Mouse (Mus musculus) c-Kit-positive CD71-positive TER-119-negative erythroid progenitor cells, embryonic 14.5 days (primary cell): ENCODE results near the gene Cd180.
A peak's percentile ranks its signal among the peaks of the same experiment; 100 is the strongest.
"Not testable (repeated sequence)": the region's sequence is repeated elsewhere in the genome, so short reads cannot be mapped to it uniquely, and the experiment has no call there.

Experiments
- DNase-seq: peaks from one replicate; pipeline ENCODE4 v3.0.0-alpha.2; 2013; ENCODE audit warnings: low read depth

Gene Cd180

DNA sequence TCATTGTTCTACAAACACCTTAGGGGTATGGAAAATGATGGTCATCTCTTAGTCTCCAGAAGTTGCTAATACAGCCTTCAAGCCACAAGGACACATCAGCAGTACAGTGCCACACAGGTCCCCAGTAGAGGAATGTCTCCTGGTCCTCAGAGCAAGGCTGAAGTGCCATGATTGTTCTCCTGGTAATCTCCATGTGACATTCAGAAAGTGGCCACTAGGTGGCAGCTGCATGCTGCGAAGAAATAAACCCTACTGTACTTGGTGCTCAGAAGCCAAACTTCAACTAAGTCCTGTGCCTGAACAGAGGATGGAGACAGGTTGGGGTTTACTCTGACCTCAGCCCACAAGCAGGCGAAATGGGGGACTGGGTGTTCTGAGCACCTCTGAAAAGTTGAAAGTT is 14.9 kb upstream of the Cd180 start:
- peak; percentile 65 for DNase-seq

DNA sequence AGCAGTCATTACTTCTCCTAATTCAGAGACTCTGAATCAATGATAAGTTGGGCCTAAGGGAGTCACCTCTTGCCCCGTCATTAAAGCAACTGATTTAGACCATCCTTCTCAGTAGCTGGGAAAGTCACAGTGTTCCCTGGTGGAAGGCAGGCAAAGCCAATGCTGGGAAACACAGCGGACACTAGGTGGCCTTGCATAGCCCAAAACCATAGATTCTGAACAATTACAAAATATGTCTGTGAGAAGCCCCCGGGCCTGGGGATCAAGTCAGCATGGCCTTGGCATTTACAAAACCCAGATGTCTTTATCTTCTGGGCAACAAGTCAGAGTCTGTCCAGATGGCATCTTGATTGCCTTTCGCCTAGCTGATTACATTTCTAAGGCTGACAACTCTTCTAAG is 8.5 kb upstream of the Cd180 start:
- no peak for DNase-seq

DNA sequence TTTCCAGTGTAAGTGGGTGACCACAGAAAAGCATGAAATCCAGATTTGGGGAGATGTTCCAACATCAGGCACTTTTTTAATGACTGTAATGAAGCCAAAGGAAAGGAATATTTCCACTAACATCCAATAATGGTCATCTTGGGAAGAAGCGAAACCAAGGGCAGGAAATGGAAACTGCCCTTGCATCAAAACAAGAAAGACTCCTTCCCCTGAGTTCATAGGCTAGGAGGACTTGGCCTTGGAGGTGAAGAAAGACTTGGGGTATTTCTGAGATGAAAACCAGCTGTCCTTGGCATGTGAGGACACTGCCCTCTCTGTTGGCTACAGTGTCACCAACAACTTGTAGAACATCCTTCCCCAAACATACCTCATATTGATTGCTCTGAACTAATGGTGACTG is 5.2 kb upstream of the Cd180 start:
- no peak for DNase-seq

DNA sequence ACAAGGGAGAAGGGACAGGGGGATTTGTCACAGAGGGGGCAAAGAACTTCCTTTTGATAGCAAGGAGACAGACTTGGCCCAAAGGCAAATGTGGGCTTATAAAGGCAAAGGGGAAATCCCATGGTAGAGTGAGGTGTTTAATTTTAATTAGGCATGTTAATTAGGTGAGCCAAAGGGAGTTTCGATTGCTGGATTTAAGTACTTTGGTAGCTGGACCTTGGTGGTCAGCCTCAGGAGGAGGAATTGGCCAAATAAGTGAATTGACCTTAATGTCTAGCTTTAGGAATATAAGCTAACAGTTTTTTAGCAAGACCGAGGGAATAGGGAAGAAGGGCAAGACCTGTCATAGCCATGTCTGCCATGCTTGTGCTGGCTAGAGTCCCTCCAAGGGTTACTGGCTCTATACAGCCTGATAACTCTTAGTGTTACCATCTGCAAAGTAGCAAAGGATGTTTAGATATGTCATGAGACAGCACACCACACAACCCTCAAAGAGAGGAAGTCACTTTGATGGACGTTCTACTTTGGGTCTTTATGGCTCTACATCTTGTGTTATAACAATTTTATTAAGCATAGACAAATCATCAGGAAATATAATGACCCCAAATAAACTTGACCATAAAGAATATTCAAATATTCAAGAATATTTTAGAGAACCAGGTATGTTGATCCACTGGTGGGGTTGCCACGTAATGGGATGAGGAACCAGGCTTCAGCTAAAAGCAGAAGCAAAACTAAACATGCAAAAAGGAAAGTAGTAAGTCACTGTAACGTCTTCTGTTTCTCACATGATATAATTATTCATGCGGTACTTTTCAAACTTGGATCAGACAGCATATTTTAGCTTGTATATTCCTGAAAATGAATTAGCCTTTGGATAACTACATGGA is 3.9 kb upstream of the Cd180 start:
- DNase-seq: no peak

DNA sequence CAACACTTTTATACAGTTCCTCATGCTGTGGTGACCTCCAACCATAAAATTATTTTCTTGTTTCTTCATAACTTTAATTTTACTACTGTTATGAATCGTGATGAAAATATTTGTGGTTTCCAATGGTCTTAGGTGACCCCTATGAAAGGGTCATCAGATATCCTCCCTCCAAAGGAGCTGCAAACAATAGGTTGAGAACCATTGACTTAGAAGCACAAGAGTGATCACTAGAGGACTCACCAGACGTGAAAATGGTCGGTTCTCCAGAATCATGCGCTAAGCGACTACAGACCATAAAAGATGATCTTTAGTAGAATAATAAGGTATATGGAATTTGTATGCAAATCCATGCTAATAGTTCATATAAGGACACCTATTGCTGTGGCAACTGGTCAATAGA is 3.2 kb upstream of the Cd180 start:
- DNase-seq: no peak

DNA sequence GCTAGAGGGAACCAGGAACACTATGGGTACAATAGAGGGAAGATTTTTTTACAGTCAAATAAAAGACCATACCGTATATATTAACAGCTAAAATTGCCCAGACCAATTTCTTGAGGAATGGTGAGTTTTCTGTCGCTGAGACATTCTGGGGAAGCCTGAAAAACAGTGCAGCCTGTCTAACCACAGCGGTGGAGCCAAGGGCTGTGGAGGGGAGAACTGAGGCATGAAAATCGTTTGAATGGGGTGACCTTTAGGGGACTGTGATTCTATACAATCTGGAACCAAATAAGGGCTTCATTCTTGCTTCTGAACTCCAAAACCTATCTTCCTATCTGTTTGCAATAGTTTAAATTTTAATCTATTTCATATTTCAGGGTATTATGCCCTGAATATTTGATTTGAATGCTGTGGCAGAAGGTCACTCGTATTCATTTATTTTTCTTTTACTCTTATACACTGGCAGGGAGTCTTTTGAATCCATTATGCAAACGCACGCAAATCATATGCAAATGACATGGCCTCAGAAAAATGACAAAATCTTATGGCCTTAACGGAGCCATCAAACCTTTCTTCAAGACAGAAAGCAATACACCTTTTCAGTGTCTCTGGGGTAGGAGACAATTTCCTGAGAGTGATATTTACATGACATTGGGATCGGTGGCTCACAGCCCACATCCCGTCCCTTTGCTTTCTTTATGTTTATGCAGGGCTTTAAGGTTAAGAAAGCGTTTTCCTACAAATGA is 1.8 kb upstream of the Cd180 start:
- no peak for DNase-seq

DNA sequence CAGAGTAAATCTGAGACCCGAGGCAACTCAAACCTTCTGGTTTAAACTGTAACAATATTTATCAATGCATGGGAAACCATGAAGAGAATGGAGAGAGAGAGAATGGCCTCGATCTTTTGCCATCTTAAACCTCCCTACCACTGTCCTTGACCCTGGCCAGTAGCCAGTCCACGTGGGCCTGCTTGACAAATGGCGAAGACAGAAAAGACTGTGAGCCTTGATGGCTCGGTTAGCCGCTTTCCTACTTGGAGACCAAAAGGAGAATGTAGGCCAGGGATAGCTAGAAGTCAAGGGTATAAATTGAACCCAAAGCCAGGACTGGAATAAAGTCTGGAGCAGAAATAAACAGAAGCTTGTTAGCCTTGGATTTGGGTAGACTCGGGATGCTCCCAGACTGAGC is 796 bp downstream of the Cd180 start:
- DNase-seq: no peak

DNA sequence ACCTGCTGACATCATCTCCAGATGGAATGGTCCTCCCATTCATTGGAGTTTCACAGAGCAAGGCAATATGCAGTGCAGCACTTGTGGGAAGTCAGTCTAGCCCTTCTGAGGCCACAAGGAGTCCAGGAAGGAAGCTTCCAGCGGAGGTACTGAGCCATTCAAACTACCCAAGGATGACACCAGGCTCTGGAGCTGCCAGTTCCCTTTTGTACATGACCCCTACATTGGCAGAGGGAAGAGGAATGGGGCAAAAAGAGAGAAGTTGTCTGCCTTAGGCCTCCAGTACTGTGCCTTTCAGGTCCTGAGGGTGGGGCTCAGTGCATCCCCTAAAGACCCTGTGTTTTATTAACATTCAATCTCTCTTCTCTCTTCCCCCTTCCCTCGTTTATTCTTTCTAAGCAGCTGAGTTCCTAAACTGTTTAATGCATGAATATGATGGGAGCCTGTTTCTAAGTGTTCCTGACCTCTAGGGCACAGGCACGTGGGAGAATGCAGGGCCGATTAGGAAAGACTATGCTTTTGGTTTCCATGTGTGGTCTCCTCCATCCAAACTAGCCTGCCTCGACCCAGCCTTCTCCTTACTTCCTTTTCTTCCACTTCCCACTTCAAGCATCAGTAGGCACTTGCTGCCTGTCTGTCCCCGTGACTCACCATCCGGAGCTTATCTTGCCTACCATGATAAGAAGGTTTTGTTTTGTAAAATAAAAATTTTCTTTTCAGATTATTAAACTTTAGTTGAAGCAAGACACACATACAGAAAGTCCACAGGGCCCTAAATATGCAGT is 2.0 kb downstream of the Cd180 start:
- no peak for DNase-seq

DNA sequence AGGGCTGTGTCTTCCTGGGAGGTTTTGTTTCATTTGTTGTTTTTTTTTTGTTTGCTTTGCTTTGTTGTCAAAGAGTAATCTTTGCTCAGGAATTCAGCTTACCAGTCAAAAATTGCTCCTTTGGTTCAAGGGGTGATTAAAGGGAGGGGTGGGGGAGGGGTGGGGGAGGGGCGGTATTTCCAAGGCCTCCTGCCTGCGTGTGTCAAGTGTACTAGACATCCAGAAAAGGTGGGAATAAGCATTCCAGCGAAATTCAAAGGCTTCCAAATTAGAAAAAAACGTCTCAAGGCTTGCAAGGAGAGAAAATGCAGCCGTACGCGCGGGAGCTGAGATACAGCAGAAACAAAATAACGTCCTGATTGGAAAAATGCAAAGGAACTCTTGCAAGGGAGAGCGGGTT is 5.0 kb downstream of the Cd180 start:
- DNase-seq: no peak

DNA sequence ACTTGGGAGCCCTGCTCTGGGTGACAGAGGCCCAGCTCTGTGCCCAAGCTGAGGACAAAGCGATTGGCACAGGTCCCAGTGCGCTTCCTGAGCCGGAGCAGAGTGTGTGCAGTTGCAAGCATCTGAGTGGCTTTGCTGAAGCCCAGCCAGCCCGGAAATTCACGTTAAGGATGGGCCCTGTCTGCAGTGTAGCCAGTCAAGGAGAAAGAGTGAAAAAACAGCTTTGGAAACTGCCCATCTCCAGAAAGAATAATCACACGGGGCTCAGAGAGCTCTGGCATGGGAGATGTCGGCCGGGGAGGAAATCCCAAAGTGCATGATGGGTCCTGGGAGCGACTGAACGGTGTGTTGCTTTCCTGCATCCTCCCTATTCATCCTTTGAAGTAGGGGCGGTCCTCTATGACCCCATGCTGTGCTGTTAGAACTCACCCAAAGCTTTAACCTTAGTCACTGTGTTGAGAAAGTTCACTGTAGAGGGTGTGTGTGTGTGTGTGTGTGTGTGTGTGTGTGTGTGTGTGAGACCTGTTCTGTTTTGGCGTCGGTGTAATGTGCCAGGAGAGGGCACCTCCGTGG is 5.5 kb downstream of the Cd180 start:
- no peak for DNase-seq

DNA sequence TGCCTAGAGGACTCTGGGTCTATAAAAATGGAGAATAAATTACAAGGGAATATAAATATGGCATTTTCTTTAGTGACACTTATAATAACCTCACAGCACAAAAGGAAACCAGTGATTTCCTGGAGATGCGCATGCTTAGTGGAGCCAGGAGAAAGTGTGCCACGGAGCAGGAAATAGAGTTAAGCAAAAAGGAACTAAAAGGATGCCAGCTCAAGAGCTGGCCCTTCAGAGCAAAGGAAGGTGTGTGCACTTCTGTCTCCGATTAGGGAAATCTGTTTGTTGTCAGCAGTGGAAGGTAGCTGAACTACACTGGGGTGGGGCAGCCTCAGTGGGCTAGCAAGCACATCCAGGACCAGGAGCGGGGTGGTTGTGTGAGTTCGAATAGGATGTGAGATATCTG is 6.8 kb downstream of the Cd180 start:
- no peak for DNase-seq

DNA sequence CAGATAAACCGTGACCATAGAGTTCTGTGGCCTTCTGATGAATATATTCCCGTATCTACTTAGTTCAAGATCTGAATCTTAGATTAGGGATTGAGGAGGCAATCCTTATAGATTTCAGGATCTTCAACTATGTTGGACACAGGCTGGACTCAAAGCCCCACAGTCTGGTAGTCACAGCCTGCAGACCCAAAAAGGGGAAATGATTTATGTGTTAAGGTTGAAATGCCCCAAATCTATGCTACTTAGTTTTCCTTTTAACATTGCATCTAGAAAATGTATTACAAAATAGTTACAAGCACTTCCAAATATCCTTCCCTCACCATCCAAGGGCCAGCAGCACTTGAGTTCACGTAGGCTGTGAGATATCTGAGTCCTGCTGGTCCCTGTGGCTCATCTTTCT is 7.4 kb downstream of the Cd180 start:
- DNase-seq: no peak

DNA sequence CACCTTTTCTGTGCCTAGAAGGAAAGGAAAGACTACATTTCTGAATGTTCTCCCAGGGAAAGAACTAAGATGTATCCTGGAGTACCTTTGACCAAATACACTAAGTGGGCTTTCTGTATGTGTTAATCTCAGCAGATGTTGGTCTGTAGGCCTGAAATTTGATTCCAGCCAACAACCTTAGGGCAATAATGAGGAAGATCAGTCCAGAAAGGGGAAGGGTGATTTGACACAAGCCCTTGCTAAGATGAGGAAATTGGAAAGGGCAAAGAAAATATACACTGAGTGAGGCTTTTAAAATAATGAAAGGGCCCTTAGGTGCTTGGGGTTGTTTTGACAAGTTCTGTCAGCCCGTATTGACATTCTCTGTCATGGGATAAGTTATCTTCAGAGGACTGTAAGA is 23.6 kb downstream of the Cd180 start:
- no peak for DNase-seq

DNA sequence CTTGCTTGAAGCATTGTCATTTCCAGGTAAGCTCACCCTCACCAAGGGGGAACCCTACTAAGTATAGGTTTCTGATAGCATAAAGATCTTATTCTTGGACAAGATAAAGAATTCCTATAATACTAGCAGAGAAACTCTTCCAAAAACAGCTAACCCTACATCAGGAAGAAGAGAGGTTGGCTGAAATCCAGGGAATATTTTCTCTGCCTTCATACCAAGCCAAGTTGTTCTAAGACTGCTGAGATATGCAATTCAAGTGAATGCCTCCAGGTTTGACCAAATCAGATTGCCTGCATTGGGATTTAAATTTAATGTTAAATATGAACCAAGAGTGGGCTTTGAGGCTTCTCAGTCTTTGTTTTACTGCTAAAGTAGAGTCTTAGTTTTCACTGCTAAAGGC is 32.1 kb downstream of the Cd180 start:
- DNase-seq: no peak

DNA sequence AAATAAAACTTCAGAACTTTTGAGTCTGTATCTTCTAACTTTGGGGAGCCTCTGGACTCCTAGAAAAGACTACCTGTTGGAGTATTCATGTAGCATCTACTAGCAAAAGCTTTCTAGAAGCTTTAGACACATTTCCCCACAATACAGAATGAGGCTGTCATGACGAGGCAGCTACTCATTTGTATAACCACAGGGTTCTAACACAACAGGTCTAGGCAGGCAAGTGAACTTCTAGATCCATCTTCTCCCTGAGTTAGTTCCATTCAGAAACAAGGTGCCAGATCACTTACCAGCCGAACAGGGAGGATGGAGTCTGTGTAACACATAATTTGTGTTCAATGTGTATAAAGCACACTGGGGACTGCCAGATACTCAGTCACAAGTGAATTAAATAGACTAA is 32.5 kb downstream of the Cd180 start:
- no peak for DNase-seq

DNA sequence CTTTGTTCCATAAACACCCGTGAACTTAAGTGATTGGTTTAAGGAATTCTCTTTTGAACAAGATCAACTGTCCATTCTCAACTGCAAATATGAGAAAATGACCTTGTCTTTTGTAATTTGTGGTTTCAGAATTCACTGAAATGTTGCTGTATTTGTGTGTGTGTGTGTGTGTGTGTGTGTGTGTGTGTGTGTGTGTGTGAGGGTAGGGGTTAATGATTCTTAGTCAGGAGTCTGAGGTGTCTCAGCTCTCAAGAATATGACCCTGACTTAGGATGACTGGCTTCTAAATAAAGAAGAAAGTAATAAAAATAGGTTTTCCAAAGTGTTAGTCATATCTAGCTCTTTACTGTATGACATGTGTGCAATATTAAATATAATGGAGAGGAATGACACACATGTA is 33.5 kb downstream of the Cd180 start:
- DNase-seq: no peak

DNA sequence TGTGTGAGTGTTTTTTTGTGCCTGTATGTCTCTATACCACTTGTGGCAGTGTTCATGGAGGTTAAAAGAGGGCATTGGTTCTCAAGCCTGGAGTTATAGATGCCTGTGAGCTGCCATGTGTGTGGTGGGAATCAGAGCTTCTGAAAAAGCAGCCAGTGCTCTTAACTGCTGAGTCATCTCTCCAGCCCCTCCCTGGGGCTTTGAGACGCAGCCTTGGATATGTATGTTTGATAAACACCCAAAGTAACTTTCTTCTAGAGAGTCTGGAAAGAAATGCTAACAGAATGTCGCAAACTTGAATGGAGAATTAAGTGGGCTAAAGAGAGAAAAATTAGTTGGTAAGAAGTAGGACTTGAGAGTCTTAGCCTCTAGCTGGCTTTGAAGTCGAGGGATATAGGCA is 34.7 kb downstream of the Cd180 start:
- DNase-seq: peak; percentile 40

DNA sequence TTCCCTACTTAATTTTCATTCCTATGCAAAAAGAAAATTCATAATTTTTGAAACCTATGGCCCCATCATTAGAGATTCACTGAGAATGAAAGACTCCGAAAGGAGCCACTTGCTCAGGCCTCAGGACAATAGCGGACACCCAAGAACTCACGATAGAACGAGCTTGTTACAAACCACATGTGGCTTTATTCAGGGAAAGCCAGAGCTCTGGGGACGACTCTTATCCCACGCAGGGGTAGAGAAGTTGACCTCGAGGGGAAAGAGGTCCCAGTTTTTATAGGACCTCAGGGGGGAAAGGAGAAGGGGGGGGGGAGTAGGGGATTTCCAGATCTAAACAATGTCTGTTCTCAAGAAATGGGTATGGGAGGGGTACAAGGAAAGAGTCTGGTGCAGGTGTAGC is 35.6 kb downstream of the Cd180 start:
- not testable (repeated sequence) for DNase-seq

DNA sequence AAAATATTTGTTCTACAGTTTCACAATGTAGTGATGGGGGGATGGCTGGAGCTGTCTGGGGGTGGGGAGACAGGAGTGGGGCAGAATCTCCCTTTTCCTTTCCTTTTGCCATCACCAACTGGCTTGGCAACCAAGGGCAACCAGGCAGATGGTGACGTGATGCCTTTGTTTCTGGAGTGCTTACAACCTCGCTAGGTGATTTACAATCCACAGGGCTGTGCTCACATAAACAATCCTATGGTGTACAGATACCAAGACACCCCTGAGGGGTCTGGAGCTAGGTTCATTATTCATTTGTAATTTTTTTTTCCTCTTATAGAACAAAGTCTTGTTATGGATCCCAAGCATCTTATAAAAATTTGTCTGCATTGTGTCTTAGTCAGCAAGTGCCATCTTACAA is 39.7 kb downstream of the Cd180 start:
- DNase-seq: no peak

DNA sequence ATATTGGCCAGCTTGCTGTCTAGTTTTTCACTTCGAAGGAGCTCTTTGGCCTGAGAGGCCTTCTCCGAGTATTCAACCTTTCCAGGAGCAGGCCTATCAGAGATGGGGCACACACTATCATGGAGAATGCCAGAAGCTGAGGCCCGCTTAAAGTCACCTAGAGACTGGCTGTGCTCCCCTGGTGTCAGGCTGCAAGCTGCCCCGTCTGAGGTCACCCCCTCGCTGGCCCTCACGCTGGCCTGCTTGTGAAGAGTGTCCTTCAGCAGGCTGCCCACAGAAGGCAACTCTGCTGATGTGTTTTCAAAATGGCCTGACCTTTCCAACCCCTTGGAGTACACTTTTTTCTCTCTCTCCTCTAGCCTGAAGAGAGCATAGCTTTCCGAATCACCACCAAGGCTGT is 44.5 kb downstream of the Cd180 start:
- DNase-seq: no peak

DNA sequence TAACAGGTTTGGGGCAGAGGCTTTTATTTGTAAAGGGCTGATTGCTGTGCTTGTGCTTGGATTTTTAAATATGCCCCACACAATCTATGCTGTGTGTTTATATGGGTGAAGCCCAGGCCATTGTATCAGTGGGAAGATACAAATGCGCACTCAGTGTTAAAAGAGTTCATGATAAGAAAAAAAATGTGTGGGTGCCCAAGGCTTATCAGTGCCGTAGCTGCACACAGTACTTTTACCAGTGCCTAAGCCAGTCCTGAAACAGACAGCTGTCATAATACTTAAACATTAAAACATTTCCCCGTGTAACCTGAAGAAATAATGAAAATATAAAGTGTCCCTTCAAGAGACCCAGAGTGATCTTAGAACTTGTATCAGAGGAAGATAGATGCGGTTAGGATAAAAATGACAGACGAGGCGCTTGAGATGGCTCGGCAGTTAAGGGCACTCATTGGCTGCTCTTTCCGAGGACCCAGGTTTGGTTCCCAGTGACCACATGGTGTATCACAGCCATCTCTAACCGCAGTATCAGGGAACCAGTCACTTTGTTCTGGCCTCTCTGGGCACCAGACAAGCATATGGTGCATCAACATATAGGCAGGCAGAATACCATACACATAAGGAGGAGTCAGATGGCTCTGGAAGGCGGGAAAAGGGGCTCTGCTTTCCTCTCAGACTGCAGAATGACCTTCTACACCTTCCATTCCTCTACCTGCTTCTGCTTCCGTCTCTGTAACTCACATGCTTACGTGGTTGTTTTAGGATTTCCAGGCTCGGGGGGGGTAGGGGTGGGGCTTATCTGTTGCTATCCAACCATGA is 46.6 kb downstream of the Cd180 start:
- DNase-seq: peak; percentile 66
